Mouse (Mus musculus) megakaryocyte progenitor cell, adult 5-6 weeks (primary cell): Measurements from ENCODE around the gene Ubd. TPM values are rescaled to one million over a fixed set of nuclear protein-coding genes. Genes with fewer than 3 reads are reported as not detected.
A peak's percentile ranks its signal among the peaks of the same experiment; 100 is the strongest.
"Not testable (repeated sequence)": the region's sequence is repeated elsewhere in the genome, so short reads cannot be mapped to it uniquely, and the experiment has no call there.

ENCODE experiments used
- ATAC-seq: replicated peaks from 2 replicates; pipeline ENCODE4 v1.8.0; 2016; ENCODE audit warnings: mild to moderate bottlenecking, moderate TSS enrichment, inconsistent platforms; ENCODE audit not compliant: poor library complexity
- total RNA-seq, 2 experiments: library from RNA; stranded (forward) in 1 of 2; stranded (reverse) in 1 of 2; fragments of 157-497, 149-512 nt in 1 of 2; fragments of 200-1000 nt in 1 of 2; gene quantifications; 2 replicates each; pipeline versions ENCODE4 v1.2.3 to v1.2.4; 2015 to 2017

The Ubd gene
- total RNA-seq (2015) (0.22 TPM in 1 of 2 replicates, not detected in the other), total RNA-seq (2017) (0.27 TPM in 1 of 2 replicates, not detected in the other)

DNA sequence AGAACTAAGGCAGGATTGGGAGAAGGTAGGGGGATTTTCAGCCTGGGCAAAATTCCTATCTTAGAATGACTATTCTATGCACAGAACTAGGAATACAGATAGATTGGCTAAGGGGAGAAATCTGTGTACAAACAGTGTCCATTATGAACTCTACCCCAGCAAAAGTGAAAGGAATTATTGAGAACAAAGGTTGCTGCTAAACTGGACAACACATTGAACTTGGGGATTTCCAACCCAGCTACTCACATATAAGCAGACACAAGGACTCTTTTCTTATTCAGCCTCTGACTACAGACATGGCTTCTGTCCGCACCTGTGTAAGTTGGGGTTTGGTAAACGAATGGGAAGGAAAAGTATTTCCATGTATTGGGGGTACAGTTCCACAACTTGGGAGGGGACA, at the start of gene Ubd:
Gene Ubd, plus strand, starts transcription at position 237 of the 400 bp plus-strand sequence.
- no peak for ATAC-seq

GRCm38 (mm10) chr17:37161394-37161793, 32.3 kb upstream of the Ubd start, which contains the start of gene Olfr93:
Gene Olfr93, minus strand, starts transcription at chr17:37161494.
- ATAC-seq: no peak

DNA sequence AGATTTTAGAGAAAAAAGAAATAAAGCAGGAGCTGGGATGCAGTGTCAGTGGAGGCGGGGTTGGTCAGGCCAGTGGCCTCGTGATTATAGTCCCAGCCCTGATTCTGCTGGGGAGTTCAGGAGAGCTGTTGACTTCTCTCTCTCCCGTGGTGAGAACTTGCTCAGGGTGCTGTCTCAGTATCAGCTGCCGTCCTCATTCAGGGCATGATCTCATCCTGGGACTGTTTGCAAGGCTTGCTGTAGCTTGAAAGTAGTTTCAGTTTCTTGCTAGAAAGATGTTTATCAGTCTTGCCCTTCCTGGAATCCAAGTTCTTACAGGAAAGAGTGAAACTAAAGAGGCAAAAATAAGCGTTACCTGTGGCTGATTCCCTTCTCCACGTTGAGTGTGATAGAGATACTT, 8.2 kb upstream of the Ubd start:
- no peak for ATAC-seq

GRCm38 (mm10) chr17:37190711-37191110, 3.0 kb upstream of the Ubd start:
- no peak for ATAC-seq

DNA sequence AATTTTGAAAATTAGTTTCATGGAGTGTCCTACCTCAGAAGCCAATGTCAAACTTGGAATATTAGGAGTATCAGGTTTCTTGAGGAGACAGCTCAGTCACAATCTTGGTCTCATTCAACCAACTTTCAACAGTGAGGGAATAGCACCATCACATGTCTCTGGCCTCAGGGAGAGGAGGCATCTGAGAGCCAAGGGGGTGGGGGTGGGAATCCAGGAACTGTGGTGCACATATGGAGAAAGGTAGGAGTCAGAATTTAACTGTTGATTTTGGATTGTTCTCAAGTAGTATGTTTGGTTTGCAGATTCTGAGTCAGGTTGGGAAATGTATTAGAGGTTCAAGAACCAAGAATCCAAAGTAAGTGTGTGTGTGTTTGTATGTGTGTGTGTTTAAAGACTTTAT, 660 bp upstream of the Ubd start:
- ATAC-seq: no peak

GRCm38 (mm10) chr17:37194782-37195181, 1.1 kb downstream of the Ubd start:
- no peak for ATAC-seq

GRCm38 (mm10) chr17:37196845-37197724, 3.4 kb downstream of the Ubd start:
- ATAC-seq: peak; percentile 50

DNA sequence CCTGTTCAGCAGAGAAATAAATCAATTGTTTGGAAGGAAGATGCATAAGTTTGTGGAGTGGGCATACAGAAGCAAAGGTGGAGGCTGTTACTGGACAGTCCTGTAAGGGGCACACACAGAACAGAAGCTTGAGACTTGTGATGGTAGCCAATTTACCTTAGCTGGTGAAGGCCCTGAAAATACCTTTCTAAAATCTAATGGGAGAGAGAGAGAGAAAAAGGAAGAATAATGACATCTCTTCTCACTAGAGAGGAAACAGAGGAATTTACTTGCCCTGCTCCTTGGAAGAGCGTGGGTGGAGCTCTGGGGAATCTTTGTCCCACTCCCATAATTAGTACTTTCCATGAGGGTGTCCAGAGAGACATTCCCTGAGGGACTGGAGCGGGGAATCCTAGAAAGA, 7.2 kb downstream of the Ubd start, which contains the start of gene Olfr94:
Gene Olfr94, minus strand, starts transcription at position 101 of the 400 bp plus-strand sequence.
- ATAC-seq: no peak

- ATAC-seq: peak; percentile 100
Measured at GRCm38 (mm10) chr17:37203206-37203916, 9.7 kb downstream of the Ubd start.

- ATAC-seq: peak; percentile 15; the same call in 1 of the 2 replicates
Measured at GRCm38 (mm10) chr17:37203917-37204236, 10.2 kb downstream of the Ubd start.

DNA sequence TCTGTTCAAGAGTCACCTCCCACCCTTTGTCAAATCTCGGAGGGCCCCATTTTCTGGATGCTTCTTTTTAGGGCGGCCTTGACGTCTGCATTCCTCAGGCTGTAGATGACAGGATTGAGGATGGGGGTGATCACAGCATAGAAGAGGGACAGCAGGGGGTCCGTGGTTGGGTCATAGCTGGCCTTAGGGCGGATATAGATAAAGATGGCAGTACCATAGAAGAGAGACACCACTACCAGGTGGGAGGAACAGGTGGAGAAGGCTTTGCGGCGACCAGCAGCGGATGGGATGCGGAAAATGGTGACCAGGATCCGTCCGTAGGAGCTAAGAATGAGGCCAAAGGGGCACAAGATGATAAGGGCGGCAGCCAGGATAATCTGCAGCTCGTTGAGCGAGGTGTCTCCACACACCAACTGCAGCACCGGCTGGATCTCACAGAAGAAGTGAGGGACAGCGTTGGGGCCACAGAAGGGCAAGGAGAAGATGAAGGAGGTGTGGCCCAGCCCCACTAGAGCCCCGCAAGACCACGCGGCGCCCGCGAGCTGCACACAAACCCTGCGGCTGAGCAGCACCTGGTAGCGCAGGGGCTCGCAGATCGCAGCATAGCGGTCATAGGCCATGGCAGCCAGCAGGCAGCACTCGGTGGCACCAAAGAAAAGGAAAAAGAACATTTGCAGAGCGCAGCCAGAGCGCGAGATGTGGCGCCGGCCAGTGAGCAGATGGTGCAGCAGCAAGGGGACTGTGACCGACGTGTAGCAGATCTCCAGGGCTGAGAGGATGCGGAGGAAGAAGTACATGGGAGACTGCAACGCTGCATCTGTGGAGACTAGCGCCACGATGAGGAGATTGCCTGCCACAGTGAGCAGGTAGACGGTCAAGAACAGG, 17.4 kb downstream of the Ubd start:
- no peak for ATAC-seq

GRCm38 (mm10) chr17:37213018-37213417, 19.3 kb downstream of the Ubd start, which contains the start of gene Olfr95:
Gene Olfr95, minus strand, starts transcription at chr17:37213118.
- no peak for ATAC-seq

DNA sequence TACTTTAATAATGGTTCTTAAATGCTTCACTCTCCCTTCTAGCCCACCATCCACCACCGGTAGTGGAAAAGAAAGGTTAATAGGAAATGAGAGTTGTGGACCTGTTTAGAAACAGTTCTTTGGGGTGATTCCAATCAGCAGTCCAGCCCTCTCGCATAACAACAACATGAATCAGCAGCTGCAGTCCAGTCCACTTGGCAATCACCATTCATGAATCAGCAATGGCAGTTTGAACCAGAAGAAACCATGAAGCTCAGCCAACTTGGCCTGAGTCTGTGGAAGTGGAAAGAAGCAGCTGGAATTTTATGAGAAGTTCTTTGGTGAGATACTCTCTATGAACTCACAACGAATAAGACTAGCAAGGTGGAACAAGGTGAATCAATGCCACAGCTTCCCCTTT, 24.8 kb downstream of the Ubd start:
- ATAC-seq: no peak

DNA sequence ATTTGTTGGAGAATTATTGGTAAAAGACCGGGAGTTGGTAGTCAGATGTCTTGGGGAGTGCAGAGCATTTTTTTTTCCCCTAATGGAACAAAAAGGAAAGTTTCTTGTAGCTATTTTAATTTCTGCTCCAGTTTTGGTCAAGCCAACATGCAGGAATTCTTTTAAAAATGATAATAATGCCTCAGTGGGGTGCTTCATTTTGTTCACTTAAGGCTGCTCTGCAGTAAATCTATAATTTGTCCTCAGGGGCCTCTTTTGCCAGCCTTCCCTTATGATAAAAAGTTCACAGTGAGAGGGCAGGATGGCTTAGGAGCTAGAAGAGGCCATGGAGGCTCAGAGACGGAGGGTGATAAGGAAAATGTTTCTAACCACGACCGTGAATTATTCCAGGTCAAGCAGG, 26.2 kb downstream of the Ubd start, which contains the start of gene Olfr96:
Gene Olfr96, plus strand, starts transcription at position 301 of the 400 bp plus-strand sequence.
- no peak for ATAC-seq

- ATAC-seq: 0 out of 2 replicates have a peak, but pooled peaks have one; percentile 37
Measured at GRCm38 (mm10) chr17:37221879-37222278, 28.2 kb downstream of the Ubd start.

DNA sequence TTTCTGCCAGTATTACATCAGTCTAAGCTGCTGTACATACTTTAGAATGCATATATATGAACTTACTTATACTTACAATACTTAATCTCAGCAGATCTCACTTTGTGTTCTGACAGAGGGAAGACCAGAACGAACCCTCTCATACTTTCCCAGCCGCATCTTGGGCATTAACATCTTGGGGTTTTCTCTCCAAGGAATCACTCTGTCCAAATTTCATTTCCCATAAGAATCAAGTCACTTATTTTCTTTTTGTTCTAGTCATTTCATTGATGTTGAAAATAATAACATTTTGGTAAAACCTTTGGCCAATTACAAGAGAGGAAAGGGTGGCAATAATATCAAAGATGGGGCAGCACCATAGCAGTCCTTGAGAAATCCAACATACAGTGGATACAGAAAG, 43.5 kb downstream of the Ubd start, which contains the start of gene Olfr97:
Gene Olfr97, minus strand, starts transcription at position 101 of the 400 bp plus-strand sequence.
- not testable (repeated sequence) for ATAC-seq

DNA sequence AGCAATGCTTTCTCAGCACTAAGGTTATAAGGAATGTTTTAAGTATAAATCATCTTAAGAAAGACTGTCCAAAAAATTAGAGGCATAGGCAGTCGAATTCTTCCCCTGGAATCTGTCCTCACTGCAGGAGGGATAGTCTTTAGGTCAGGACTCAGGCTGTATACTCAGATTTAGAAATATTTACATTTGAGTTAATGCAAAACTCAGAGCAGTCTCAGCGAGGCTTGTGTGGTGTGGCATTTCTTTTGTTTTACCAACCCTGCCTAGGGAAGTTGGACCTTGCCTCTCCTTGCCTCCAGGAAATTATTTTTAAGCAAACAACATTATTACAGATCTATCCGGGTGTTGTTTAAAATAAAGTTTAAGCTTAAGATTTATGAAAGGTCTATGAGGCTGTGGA, 48.5 kb downstream of the Ubd start:
- ATAC-seq: no peak
